Mouse (Mus musculus) MEL (cell line): ENCODE data around the gene Enpep.

Source experiments
- CTCF ChIP-seq, 3 experiments: IDR thresholded peaks in 2 of 3; conservative IDR thresholded peaks in 1 of 3; 2 replicates each; pipeline ENCODE4 v1.5.1; 2011 to 2012; ENCODE audit warnings: low read length in 3 of 3, low read depth in 2 of 3, mild to moderate bottlenecking in 2 of 3, improper control_type of control experiment in 1 of 3, inconsistent platforms in 1 of 3, mixed read lengths in 1 of 3, moderate library complexity in 1 of 3; ENCODE audit not compliant: control insufficient read depth in 1 of 3, insufficient read depth in 1 of 3, poor library complexity in 1 of 3, severe bottlenecking in 1 of 3
- E2F4 ChIP-seq: IDR thresholded peaks from 2 replicates; pipeline ENCODE4 v1.6.1; 2011; ENCODE audit warnings: low read depth, low read length, improper control_type of control experiment, borderline replicate concordance
- EP300 ChIP-seq, 2 experiments: IDR thresholded peaks; 2 replicates each; pipeline ENCODE4 v1.6.1; 2011; ENCODE audit warnings: improper control_type of control experiment in 2 of 2, low read length in 2 of 2, low read depth in 1 of 2, mild to moderate bottlenecking in 1 of 2
- GATA1 ChIP-seq: IDR thresholded peaks from 2 replicates; pipeline ENCODE4 v1.6.1; 2011; ENCODE audit warnings: low read depth, low read length, improper control_type of control experiment
- MAZ ChIP-seq: IDR thresholded peaks from 2 replicates; pipeline ENCODE4 v1.6.1; 2012; ENCODE audit warnings: low read depth, mild to moderate bottlenecking, inconsistent platforms, low read length, improper control_type of control experiment
- NRF1 ChIP-seq: IDR thresholded peaks from 2 replicates; pipeline ENCODE4 v1.6.1; 2014; ENCODE audit warnings: low read depth, mild to moderate bottlenecking, inconsistent platforms, low read length, improper control_type of control experiment, moderate library complexity; ENCODE audit not compliant: poor library complexity, insufficient read depth, severe bottlenecking
- POLR2A ChIP-seq, 2 experiments: IDR thresholded peaks; 2 replicates each; pipeline ENCODE4 v1.6.1; 2011 to 2012; ENCODE audit warnings: low read length in 2 of 2, mild to moderate bottlenecking in 2 of 2, control low read depth in 1 of 2, improper control_type of control experiment in 1 of 2, low read depth in 1 of 2, moderate library complexity in 1 of 2; ENCODE audit not compliant: control insufficient read depth in 1 of 2, insufficient read depth in 1 of 2, poor library complexity in 1 of 2
- USF1 ChIP-seq: IDR thresholded peaks from 2 replicates; pipeline ENCODE4 v1.6.1; 2014; ENCODE audit warnings: low read depth, mild to moderate bottlenecking, inconsistent platforms, low read length, improper control_type of control experiment, moderate library complexity

- TF ChIP-seq EP300 (IDR thresholded peaks at IDR 0.05; ENCODE audit: low read depth in 1 of 2, low read length in 2 of 2) (no peak), E2F4 (no peak), MAZ (no peak), POLR2A (IDR thresholded peaks at IDR 0.05; ENCODE audit: control insufficient read depth in 1 of 2, insufficient read depth in 1 of 2, low read depth in 1 of 2, low read length in 2 of 2, poor library complexity in 1 of 2) (no peak), GATA1 (no peak), USF1 (no peak), NRF1 (no peak), CTCF (IDR thresholded peaks at IDR 0.05 in 2 of 3, conservative IDR thresholded peaks at IDR 0.05 in 1 of 3; ENCODE audit: control insufficient read depth in 1 of 3, insufficient read depth in 1 of 3, low read depth in 2 of 3, low read length in 3 of 3, poor library complexity in 1 of 3, severe bottlenecking in 1 of 3) (no peak)
Observed at GRCm38 (mm10) chr3:129363426-129363825, 30.9 kb upstream of the Enpep start.
